Mouse (Mus musculus) limb, embryonic 11.5 days (tissue): ENCODE data around the gene 2610301B20Rik. TPM values are rescaled to one million over a fixed set of nuclear protein-coding genes. Genes with fewer than 3 reads are reported as not detected.

Experiments used
- ATAC-seq: fragments of 200-750 bp; cut with Nextera tagmentation; 2 replicates; pipeline ENCODE4 v1.8.0; 2017; ENCODE audit warnings: low read depth; ENCODE audit not compliant: insufficient number of reproducible peaks, low FRiP score, low TSS enrichment
- DNase-seq: peaks from one replicate; pipeline ENCODE4 v3.0.0-alpha.2; 2015; ENCODE audit warnings: low spot score
- H3K27ac ChIP-seq: fragments of 300-500 bp; sonication (generic); replicated peaks from 2 replicates; pipeline ENCODE4 v1.5.1; 2014; ENCODE audit warnings: low read depth, mild to moderate bottlenecking, low read length
- H3K27me3 ChIP-seq: fragments of 300-500 bp; sonication (generic); 2 replicates; pipeline ENCODE4 v1.6.1; 2014; ENCODE audit warnings: mild to moderate bottlenecking, low read length, mixed read lengths; ENCODE audit not compliant: control insufficient read depth, insufficient read depth
- H3K36me3 ChIP-seq: fragments of 300-500 bp; sonication (generic); 2 replicates; pipeline ENCODE4 v1.6.1; 2014; ENCODE audit warnings: mild to moderate bottlenecking, low read length, moderate library complexity, mixed read lengths; ENCODE audit not compliant: control insufficient read depth, insufficient read depth
- H3K4me1 ChIP-seq: fragments of 300-500 bp; sonication (generic); 2 replicates; pipeline ENCODE4 v1.6.1; 2014; ENCODE audit warnings: low read length, mixed read lengths; ENCODE audit not compliant: control insufficient read depth, insufficient read depth
- H3K4me2 ChIP-seq: fragments of 300-500 bp; sonication (generic); 2 replicates; pipeline ENCODE4 v1.6.1; 2014; ENCODE audit warnings: low read depth, mild to moderate bottlenecking, moderate library complexity; ENCODE audit not compliant: severe bottlenecking
- H3K4me3 ChIP-seq: fragments of 300-500 bp; sonication (generic); 2 replicates; pipeline ENCODE4 v1.5.1; 2014; ENCODE audit warnings: low read depth, low read length
- H3K9ac ChIP-seq: fragments of 300-500 bp; sonication (generic); 2 replicates; pipeline ENCODE4 v1.6.1; 2014; ENCODE audit warnings: mild to moderate bottlenecking, low read length
- H3K9me3 ChIP-seq: fragments of 300-500 bp; sonication (generic); 2 replicates; pipeline ENCODE4 v1.6.1; 2016; ENCODE audit warnings: low read length; ENCODE audit not compliant: control insufficient read depth
- WGBS: fragments of 180-500 bp; shearing (Covaris S2); extraction: QIAGEN DNeasy Blood & Tissue Kit; methylation state at CpG from one replicate; pipeline ENCODE4 v1.1.7; 2014; 5-methylcytosine and 5-hydroxymethylcytosine counted together
- polyA plus RNA-seq: library from polyadenylated mRNA; unstranded; fragments of >200 nt; fragmentation: Nextera tagmentation; extraction: Ambion mirVana; gene quantifications from 2 replicates; pipeline ENCODE4 v1.2.1, GENCODE M21; 2014

Gene 2610301B20Rik
- polyA plus RNA-seq, 1 experiment from 2014 or later: 27.6 TPM

DNA sequence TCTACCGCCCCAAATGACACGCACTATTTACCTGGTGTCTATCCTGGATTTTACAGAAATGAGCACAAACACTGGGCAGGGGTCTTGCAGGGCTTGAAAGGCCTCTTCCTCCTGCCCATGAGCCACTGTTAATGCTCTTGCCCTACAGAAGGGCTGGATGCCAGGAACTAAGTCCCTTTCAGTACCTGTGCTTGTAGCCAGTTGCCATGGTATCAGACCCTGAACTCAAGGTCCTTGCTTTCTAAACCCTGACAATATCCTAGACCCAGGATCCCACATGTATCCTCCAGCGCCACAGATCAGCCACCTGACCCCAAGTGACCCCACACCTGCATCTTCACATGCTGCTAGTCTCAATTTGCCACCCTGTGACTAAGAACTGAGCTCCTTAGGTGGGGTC lies 39.1 kb downstream of the 2610301B20Rik start:
- no peak overlapping the region for H3K4me3 ChIP-seq
- no peaks in the 10 kb centered on the region for H3K9me3 ChIP-seq
- no peak for DNase-seq
- no peaks in the 10 kb centered on the region for H3K4me1 ChIP-seq
- no peak overlapping the region for H3K9ac ChIP-seq
- no peaks in the 10 kb centered on the region for H3K36me3 ChIP-seq
- no peak overlapping the region for H3K4me2 ChIP-seq
- H3K27ac ChIP-seq: no peak overlapping the region
- H3K27me3 ChIP-seq: no peaks in the 10 kb centered on the region
- ATAC-seq: no peak
- 81% methylated on average over 3 of the region's 3 CpGs for WGBS

DNA sequence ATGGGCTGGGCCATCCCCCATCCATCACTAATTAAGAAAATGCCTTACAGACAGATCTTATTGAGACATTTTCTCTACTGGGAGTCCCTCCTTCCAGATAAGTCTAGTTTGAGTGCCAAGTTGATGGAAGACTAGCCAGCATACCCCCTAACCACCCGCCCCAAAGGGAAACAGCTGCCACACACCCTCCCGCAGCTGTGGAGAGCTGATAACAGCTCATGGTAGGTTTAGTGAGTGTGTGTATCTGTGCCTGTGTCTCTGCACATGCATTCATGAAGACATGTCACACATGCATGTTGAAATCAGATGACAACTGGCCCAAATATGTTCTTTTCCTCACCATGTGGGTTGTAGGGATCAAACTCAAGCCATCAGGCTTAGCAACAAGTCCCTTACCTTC lies 40.5 kb downstream of the 2610301B20Rik start:
- no peaks in the 10 kb centered on the region for H3K9me3 ChIP-seq
- no peaks in the 10 kb centered on the region for H3K36me3 ChIP-seq
- no peak for DNase-seq
- no peak; the same call in 1 of the 2 replicates for ATAC-seq
- H3K9ac ChIP-seq: no peak overlapping the region
- no peaks in the 10 kb centered on the region for H3K27me3 ChIP-seq
- WGBS: 70% methylated on average over 2 of the region's 2 CpGs
- no peak overlapping the region for H3K4me3 ChIP-seq
- H3K27ac ChIP-seq: no peak overlapping the region
- no peaks in the 10 kb centered on the region for H3K4me1 ChIP-seq
- no peak overlapping the region for H3K4me2 ChIP-seq

DNA sequence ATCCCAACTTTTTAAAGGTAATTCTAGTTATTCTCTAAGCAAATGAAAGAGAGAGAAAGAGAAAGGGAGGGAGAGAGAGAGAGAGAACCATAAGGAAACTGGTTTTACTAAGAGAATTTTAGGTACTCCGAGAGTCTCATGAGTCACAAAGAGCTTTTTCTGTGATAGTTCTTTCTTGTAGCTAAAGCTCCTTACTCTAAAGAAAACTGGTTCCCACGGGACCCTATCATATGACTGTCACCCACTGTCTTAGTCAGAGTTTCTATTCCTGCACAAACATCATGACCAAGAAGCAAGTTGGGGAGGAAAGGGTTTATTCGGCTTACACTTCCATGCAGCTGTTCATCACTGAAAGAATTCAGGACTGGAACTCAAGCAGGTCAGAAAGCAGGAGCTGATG lies 41.0 kb downstream of the 2610301B20Rik start:
- WGBS: 81% methylated on average over 3 of the region's 3 CpGs
- no peak for DNase-seq
- Histone ChIP-seq H3K27me3 (no peaks in the 10 kb centered on the region), H3K9ac (no peak overlapping the region), H3K4me1 (no peaks in the 10 kb centered on the region), H3K4me3 (no peak overlapping the region), H3K36me3 (no peaks in the 10 kb centered on the region), H3K9me3 (no peaks in the 10 kb centered on the region), H3K4me2 (no peak overlapping the region), H3K27ac (no peak overlapping the region)
- no peak for ATAC-seq

DNA sequence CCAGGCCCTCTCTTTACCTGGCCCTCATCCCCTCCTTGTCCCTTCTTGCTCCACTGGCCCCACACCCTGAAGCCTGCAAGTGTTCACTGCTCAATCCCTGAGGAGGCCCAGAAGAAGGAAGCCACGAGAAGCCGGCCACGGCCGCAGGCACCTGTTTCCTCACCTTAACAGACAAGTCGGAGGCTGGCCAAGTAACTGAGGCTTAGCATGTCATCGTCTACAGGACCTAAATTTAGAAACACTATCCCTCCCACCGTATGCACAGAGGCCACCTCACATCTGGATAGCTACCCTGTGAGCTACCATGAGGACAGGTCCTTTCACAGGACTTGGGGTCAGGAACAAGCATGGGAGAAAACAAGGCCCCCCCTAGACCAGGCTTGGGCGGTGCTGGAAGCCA lies 44.1 kb downstream of the 2610301B20Rik start:
- H3K4me3 ChIP-seq: no peak overlapping the region
- ATAC-seq (no peak), DNase-seq (no peak)
- H3K4me2 ChIP-seq: no peak overlapping the region
- no peak overlapping the region for H3K9ac ChIP-seq
- H3K9me3 ChIP-seq: no peaks in the 10 kb centered on the region
- no peaks in the 10 kb centered on the region for H3K4me1 ChIP-seq
- WGBS: 87% methylated on average over 8 of the region's 8 CpGs
- no peaks in the 10 kb centered on the region for H3K36me3 ChIP-seq
- H3K27ac ChIP-seq: no peak overlapping the region
- no peaks in the 10 kb centered on the region for H3K27me3 ChIP-seq

DNA sequence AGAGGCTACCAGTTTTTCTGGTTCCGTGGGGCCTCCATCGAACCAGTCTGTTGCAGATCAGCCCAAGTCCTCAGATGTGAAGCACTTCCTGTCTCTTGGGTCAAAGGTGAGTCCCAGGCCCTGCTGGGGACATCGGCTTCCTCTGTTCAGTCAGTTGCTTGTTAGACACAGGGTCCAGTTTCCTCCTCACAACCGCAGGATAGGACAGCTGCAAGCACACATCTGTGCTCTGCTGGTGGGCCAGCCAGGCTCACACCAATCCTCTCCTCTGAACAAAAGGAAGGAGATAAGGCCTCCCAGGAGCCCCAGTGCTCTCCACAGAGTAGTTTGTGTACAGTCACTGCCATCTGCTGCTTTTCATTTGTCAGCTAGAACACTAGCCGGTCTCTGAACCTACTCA lies 44.8 kb downstream of the 2610301B20Rik start:
- H3K9me3 ChIP-seq: no peaks in the 10 kb centered on the region
- no peaks in the 10 kb centered on the region for H3K4me1 ChIP-seq
- H3K9ac ChIP-seq: no peak overlapping the region
- H3K4me3 ChIP-seq: no peak overlapping the region
- H3K4me2 ChIP-seq: no peak overlapping the region
- no peak overlapping the region for H3K27ac ChIP-seq
- 62% methylated on average over 5 of the region's 5 CpGs for WGBS
- no peaks in the 10 kb centered on the region for H3K36me3 ChIP-seq
- H3K27me3 ChIP-seq: no peaks in the 10 kb centered on the region
- DNase-seq: no peak
- ATAC-seq: no peak

DNA sequence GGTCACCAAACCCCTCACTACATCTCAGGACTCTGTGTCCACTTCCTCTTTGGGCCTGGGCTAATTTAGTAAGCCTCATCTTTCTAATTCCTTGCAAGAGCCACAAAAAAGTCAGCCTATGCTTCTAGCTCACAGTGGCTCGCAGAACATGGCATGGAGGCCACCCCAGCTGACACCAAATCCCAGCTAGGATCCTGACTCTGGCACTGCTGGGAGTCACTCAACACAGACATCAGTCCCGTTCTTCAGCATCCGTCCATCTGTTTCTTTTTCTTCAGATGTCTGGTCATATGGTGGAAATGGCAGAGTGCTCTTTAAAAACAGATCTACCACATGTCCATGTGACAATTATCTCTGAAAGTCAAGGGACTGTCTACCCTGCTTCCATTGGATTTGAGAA lies 45.2 kb downstream of the 2610301B20Rik start:
- H3K27ac ChIP-seq: no peak overlapping the region
- no peaks in the 10 kb centered on the region for H3K27me3 ChIP-seq
- H3K9me3 ChIP-seq: no peaks in the 10 kb centered on the region
- no peak overlapping the region for H3K9ac ChIP-seq
- DNase-seq (no peak), ATAC-seq (no peak)
- no peaks in the 10 kb centered on the region for H3K4me1 ChIP-seq
- 83% methylated on average over 3 of the region's 3 CpGs for WGBS
- no peak overlapping the region for H3K4me2 ChIP-seq
- H3K36me3 ChIP-seq: no peaks in the 10 kb centered on the region
- no peak overlapping the region for H3K4me3 ChIP-seq

DNA sequence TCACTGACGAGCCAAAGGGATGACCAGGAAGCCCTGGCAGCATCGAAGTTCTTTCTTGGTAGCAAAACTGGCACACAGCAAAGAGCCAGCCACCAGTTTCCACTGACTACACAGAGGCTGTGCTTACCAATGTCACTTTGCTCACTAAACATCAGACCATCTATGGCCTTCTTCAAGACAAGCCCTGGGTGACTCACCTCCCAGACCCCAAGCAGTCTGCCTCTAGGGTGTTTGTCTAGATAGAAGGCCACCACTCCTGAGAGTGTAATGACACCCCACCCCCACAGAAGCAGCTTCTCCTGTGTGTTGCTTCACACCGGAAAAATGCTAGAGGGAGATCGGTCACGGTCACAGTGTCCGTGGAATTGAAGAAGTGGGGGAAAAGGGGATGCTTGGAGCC lies 45.7 kb downstream of the 2610301B20Rik start:
- no peaks in the 10 kb centered on the region for H3K4me1 ChIP-seq
- no peaks in the 10 kb centered on the region for H3K9me3 ChIP-seq
- DNase-seq (no peak), ATAC-seq (no peak)
- H3K36me3 ChIP-seq: no peaks in the 10 kb centered on the region
- 88% methylated on average over 6 of the region's 6 CpGs for WGBS
- no peaks in the 10 kb centered on the region for H3K27me3 ChIP-seq
- H3K4me3 ChIP-seq: no peak overlapping the region
- no peak overlapping the region for H3K4me2 ChIP-seq
- H3K27ac ChIP-seq: no peak overlapping the region
- no peak overlapping the region for H3K9ac ChIP-seq

DNA sequence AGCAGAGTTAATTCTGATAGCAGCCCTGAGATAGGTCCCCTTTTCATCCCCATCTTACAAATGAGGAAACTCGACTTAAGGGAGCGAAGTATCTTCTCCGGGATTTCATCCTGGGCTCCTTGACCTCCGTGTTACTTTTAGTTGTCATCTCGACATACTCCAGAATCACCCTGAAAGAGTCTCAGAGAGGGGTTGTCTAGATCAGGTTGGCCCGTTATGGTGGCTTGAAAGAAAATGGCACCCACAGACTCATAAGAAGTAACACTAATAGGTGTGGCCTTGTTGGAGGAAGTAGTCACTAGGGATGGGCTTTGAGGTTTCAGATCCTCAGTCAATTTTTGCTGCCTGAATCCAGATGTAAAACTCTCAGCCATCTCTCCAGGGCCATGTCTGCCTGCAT lies 46.3 kb downstream of the 2610301B20Rik start:
- Histone ChIP-seq H3K36me3 (no peaks in the 10 kb centered on the region), H3K4me1 (no peaks in the 10 kb centered on the region), H3K27ac (no peak overlapping the region), H3K9ac (no peak overlapping the region), H3K4me3 (no peak overlapping the region), H3K27me3 (no peaks in the 10 kb centered on the region), H3K4me2 (no peak overlapping the region), H3K9me3 (no peaks in the 10 kb centered on the region)
- WGBS: 90% methylated on average over 6 of the region's 6 CpGs
- DNase-seq (no peak), ATAC-seq (no peak)

DNA sequence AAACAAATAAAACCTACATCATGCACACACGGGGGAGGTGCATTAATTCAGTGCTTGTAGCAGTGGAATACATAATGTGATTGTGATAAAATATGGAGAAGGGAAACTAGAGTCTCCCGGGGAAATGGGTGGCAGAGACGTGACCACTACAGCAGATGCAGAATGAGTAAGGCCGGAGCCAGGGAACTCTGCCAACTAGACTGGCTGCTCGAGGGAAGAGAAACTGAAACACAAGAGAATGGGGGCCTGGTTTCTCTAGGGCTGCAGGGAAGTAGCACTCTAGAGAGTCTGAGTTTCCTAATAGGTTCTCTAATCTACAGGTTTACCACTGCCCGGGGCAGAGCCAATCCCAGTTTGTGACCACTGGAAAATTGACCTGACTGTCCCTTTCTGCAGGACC lies 48.9 kb downstream of the 2610301B20Rik start:
- H3K27me3 ChIP-seq: no peaks in the 10 kb centered on the region
- H3K4me2 ChIP-seq: no peak overlapping the region
- H3K4me1 ChIP-seq: no peaks in the 10 kb centered on the region
- H3K27ac ChIP-seq: no peak overlapping the region
- no peaks in the 10 kb centered on the region for H3K9me3 ChIP-seq
- DNase-seq (no peak), ATAC-seq (no peak)
- H3K36me3 ChIP-seq: no peaks in the 10 kb centered on the region
- H3K4me3 ChIP-seq: no peak overlapping the region
- WGBS: 85% methylated on average over 6 of the region's 6 CpGs
- no peak overlapping the region for H3K9ac ChIP-seq
